Mouse (Mus musculus): ENCODE measurements around the gene Tspan5. TPM values are rescaled to one million over a fixed set of nuclear protein-coding genes. Genes with fewer than 3 reads are reported as not detected.
A peak's percentile ranks its signal among the peaks of the same experiment; 100 is the strongest.

Gene Tspan5
- total RNA-seq, 1 experiment, result 12.7 TPM

- Histone ChIP-seq H3K36me3 (ENCODE audit: control insufficient read depth, insufficient read depth, low read length, poor library complexity, severe bottlenecking) (no peaks in the 10 kb centered on the region), H3K4me1 (ENCODE audit: control insufficient read depth in 2 of 2, insufficient read depth in 2 of 2, low read length in 2 of 2, poor library complexity in 1 of 2) (peaks cover 0 to 4% of the 10 kb centered on the region in 2 experiments; a peak in 3 of 4 replicates), H3K9ac (ENCODE audit: insufficient read depth, low read depth, low read length, poor library complexity, severe bottlenecking) (no peak overlapping the region; the same call in 1 of the 2 replicates), H3K4me3 (ENCODE audit: insufficient read depth in 1 of 2, low read depth in 1 of 2, low read length in 2 of 2, poor library complexity in 1 of 2, severe bottlenecking in 1 of 2) (peak overlapping the region; percentile 83 to 92; a peak in 3 of 4 replicates), H3K9me3 (ENCODE audit: control insufficient read depth, insufficient read depth, low read depth, low read length) (no peaks in the 10 kb centered on the region), H3K27ac (ENCODE audit: insufficient read depth, low read depth, low read length, poor library complexity, severe bottlenecking) (no peak overlapping the region)
- TF ChIP-seq ZC3H11A (IDR thresholded peaks at IDR 0.05; ENCODE audit: borderline replicate concordance, low read depth, low read length) (no peak), CHD2 (IDR thresholded peaks at IDR 0.05; ENCODE audit: low read depth, low read length) (no peak), HCFC1 (IDR thresholded peaks at IDR 0.05; ENCODE audit: borderline replicate concordance, insufficient read depth, low read length) (no peak)
- DNase-seq (ENCODE audit: low read depth, low spot score), result no peak
- in situ Hi-C loops (cut with MboI; ENCODE audit: low sequenced_read_pairs in 2 of 2, unreplicated experiment in 2 of 2), result no loop called here
These were observed 2.2 kb downstream of the Tspan5 start for GRCm38 (mm10) chr3:138744030-138744774.

- H3K27ac ChIP-seq (ENCODE audit: insufficient read depth, low read depth, low read length, poor library complexity, severe bottlenecking), result no peak overlapping the region
- H3K4me1 ChIP-seq (ENCODE audit: control insufficient read depth in 2 of 2, insufficient read depth in 2 of 2, low read length in 2 of 2, poor library complexity in 1 of 2), result peaks cover 0 to 4% of the 10 kb centered on the region in 2 experiments; a peak in 3 of 4 replicates
- no peak for DNase-seq (ENCODE audit: low read depth, low spot score)
- H3K9me3 ChIP-seq (ENCODE audit: control insufficient read depth, insufficient read depth, low read depth, low read length), result no peaks in the 10 kb centered on the region
- no peaks in the 10 kb centered on the region for H3K36me3 ChIP-seq (ENCODE audit: control insufficient read depth, insufficient read depth, low read length, poor library complexity, severe bottlenecking)
- no peak overlapping the region for H3K9ac ChIP-seq (ENCODE audit: insufficient read depth, low read depth, low read length, poor library complexity, severe bottlenecking)
- no peak overlapping the region for H3K4me3 ChIP-seq (ENCODE audit: insufficient read depth in 1 of 2, low read depth in 1 of 2, low read length in 2 of 2, poor library complexity in 1 of 2, severe bottlenecking in 1 of 2)
- in situ Hi-C loops (cut with MboI; ENCODE audit: low sequenced_read_pairs in 2 of 2, unreplicated experiment in 2 of 2), result no loop called here
- TF ChIP-seq HCFC1 (IDR thresholded peaks at IDR 0.05; ENCODE audit: borderline replicate concordance, insufficient read depth, low read length), result no peak
- TF ChIP-seq MAFK (IDR thresholded peaks at IDR 0.05; ENCODE audit: insufficient read depth, low read depth, low read length), result no peak
- no peak for TF ChIP-seq ZC3H11A (IDR thresholded peaks at IDR 0.05; ENCODE audit: borderline replicate concordance, low read depth, low read length)
- TF ChIP-seq ZNF384 (IDR thresholded peaks at IDR 0.05; ENCODE audit: low read depth, low read length), result no peak
- no peak for TF ChIP-seq CHD2 (IDR thresholded peaks at IDR 0.05; ENCODE audit: low read depth, low read length)
These were observed 3.1 kb downstream of the Tspan5 start for GRCm38 (mm10) chr3:138745091-138745490.

- H3K9me3 ChIP-seq (ENCODE audit: control insufficient read depth, insufficient read depth, low read depth, low read length), result no peaks in the 10 kb centered on the region
- peaks cover 0 to 5% of the 10 kb centered on the region in 2 experiments; a peak in 3 of 4 replicates for H3K4me1 ChIP-seq (ENCODE audit: control insufficient read depth in 2 of 2, insufficient read depth in 2 of 2, low read length in 2 of 2, poor library complexity in 1 of 2)
- in situ Hi-C loops (cut with MboI; ENCODE audit: low sequenced_read_pairs in 2 of 2, unreplicated experiment in 2 of 2), result no loop called here
- H3K9ac ChIP-seq (ENCODE audit: insufficient read depth, low read depth, low read length, poor library complexity, severe bottlenecking), result no peak overlapping the region
- no peak overlapping the region for H3K27ac ChIP-seq (ENCODE audit: insufficient read depth, low read depth, low read length, poor library complexity, severe bottlenecking)
- H3K36me3 ChIP-seq (ENCODE audit: control insufficient read depth, insufficient read depth, low read length, poor library complexity, severe bottlenecking), result no peaks in the 10 kb centered on the region
- DNase-seq (ENCODE audit: low read depth, low spot score), result no peak
- TF ChIP-seq MAFK (IDR thresholded peaks at IDR 0.05; ENCODE audit: insufficient read depth, low read depth, low read length) (no peak), ZC3H11A (IDR thresholded peaks at IDR 0.05; ENCODE audit: borderline replicate concordance, low read depth, low read length) (no peak), ZNF384 (IDR thresholded peaks at IDR 0.05; ENCODE audit: low read depth, low read length) (no peak), CHD2 (IDR thresholded peaks at IDR 0.05; ENCODE audit: low read depth, low read length) (no peak), HCFC1 (IDR thresholded peaks at IDR 0.05; ENCODE audit: borderline replicate concordance, insufficient read depth, low read length) (no peak)
- no peak overlapping the region for H3K4me3 ChIP-seq (ENCODE audit: insufficient read depth in 1 of 2, low read depth in 1 of 2, low read length in 2 of 2, poor library complexity in 1 of 2, severe bottlenecking in 1 of 2)
These were observed 3.6 kb downstream of the Tspan5 start for GRCm38 (mm10) chr3:138745596-138745995.

GRCm38 (mm10) chr3:138746556-138746955, 4.6 kb downstream of the Tspan5 start:
- Histone ChIP-seq H3K4me3 (ENCODE audit: insufficient read depth in 1 of 2, low read depth in 1 of 2, low read length in 2 of 2, poor library complexity in 1 of 2, severe bottlenecking in 1 of 2) (no peak overlapping the region), H3K9ac (ENCODE audit: insufficient read depth, low read depth, low read length, poor library complexity, severe bottlenecking) (no peak overlapping the region), H3K9me3 (ENCODE audit: control insufficient read depth, insufficient read depth, low read depth, low read length) (no peaks in the 10 kb centered on the region), H3K27ac (ENCODE audit: insufficient read depth, low read depth, low read length, poor library complexity, severe bottlenecking) (no peak overlapping the region), H3K36me3 (ENCODE audit: control insufficient read depth, insufficient read depth, low read length, poor library complexity, severe bottlenecking) (no peaks in the 10 kb centered on the region), H3K4me1 (ENCODE audit: control insufficient read depth in 2 of 2, insufficient read depth in 2 of 2, low read length in 2 of 2, poor library complexity in 1 of 2) (peaks cover 0 to 8% of the 10 kb centered on the region in 2 experiments; a peak in 3 of 4 replicates)
- TF ChIP-seq MAFK (IDR thresholded peaks at IDR 0.05; ENCODE audit: insufficient read depth, low read depth, low read length), result no peak
- TF ChIP-seq ZC3H11A (IDR thresholded peaks at IDR 0.05; ENCODE audit: borderline replicate concordance, low read depth, low read length), result no peak
- TF ChIP-seq HCFC1 (IDR thresholded peaks at IDR 0.05; ENCODE audit: borderline replicate concordance, insufficient read depth, low read length), result no peak
- TF ChIP-seq CHD2 (IDR thresholded peaks at IDR 0.05; ENCODE audit: low read depth, low read length), result no peak
- TF ChIP-seq ZNF384 (IDR thresholded peaks at IDR 0.05; ENCODE audit: low read depth, low read length), result no peak
- in situ Hi-C loops (cut with MboI; ENCODE audit: low sequenced_read_pairs in 2 of 2, unreplicated experiment in 2 of 2), result no loop called here
- DNase-seq (ENCODE audit: low read depth, low spot score), result no peak
